Mouse (Mus musculus) testis, adult 2 months (tissue): Measurements from ENCODE around the gene Mical2.

ENCODE experiments used
- CTCF ChIP-seq: fragments of 200-500 bp; IDR thresholded peaks from 2 replicates; pipeline ENCODE4 v1.5.1; 2012; ENCODE audit warnings: low read depth, mild to moderate bottlenecking, inconsistent platforms, low read length, moderate library complexity; ENCODE audit not compliant: control insufficient read depth, insufficient read depth, insufficient replicate concordance
- POLR2A ChIP-seq: fragments of 200-500 bp; IDR thresholded peaks from 2 replicates; pipeline ENCODE4 v1.6.1; 2012; ENCODE audit warnings: low read depth, mild to moderate bottlenecking, inconsistent platforms, low read length, moderate library complexity; ENCODE audit not compliant: control insufficient read depth

- TF ChIP-seq CTCF (no peak), POLR2A (no peak)
Observed at GRCm38 (mm10) chr7:112405578-112405977, 179.9 kb downstream of the Mical2 start.
